Mouse (Mus musculus) midbrain, embryonic 11.5 days (tissue): ENCODE data around the gene Tyw1. TPM values are rescaled to one million over a fixed set of nuclear protein-coding genes. Genes with fewer than 3 reads are reported as not detected.
A peak's percentile ranks its signal among the peaks of the same experiment; 100 is the strongest.

Experiments used
- ATAC-seq: fragments of 200-750 bp; cut with Nextera tagmentation; 2 replicates; pipeline ENCODE4 v1.8.0; 2017; ENCODE audit warnings: moderate TSS enrichment, moderate library complexity; ENCODE audit not compliant: low FRiP score
- DNase-seq: peaks from one replicate; pipeline ENCODE4 v3.0.0; 2015; ENCODE audit warnings: low spot score; ENCODE audit errors: missing footprints
- H3K27ac ChIP-seq: fragments of 300-500 bp; sonication (generic); 2 replicates; pipeline ENCODE4 v1.5.1; 2014; ENCODE audit warnings: low read depth, low read length
- H3K27me3 ChIP-seq: fragments of 300-500 bp; sonication (generic); 2 replicates; pipeline ENCODE4 v1.6.1; 2014; ENCODE audit warnings: mild to moderate bottlenecking, low read length, moderate library complexity, mixed read lengths; ENCODE audit not compliant: control insufficient read depth, insufficient read depth
- H3K36me3 ChIP-seq: fragments of 300-500 bp; sonication (generic); 2 replicates; pipeline ENCODE4 v1.6.1; 2014; ENCODE audit warnings: mild to moderate bottlenecking, low read length, moderate library complexity, mixed read lengths; ENCODE audit not compliant: control insufficient read depth, insufficient read depth
- H3K4me1 ChIP-seq: fragments of 300-500 bp; sonication (generic); 2 replicates; pipeline ENCODE4 v1.6.1; 2014; ENCODE audit warnings: low read length; ENCODE audit not compliant: control insufficient read depth, insufficient read depth
- H3K4me2 ChIP-seq: fragments of 300-500 bp; sonication (generic); 2 replicates; pipeline ENCODE4 v1.6.1; 2014; ENCODE audit warnings: mild to moderate bottlenecking, moderate library complexity
- H3K4me3 ChIP-seq: fragments of 300-500 bp; sonication (generic); 2 replicates; pipeline ENCODE4 v1.5.1; 2014; ENCODE audit warnings: low read depth, low read length
- H3K9ac ChIP-seq: fragments of 300-500 bp; sonication (generic); 2 replicates; pipeline ENCODE4 v1.6.1; 2014; ENCODE audit warnings: low read length
- H3K9me3 ChIP-seq: fragments of 300-500 bp; sonication (generic); 2 replicates; pipeline ENCODE4 v1.6.1; 2016; ENCODE audit warnings: low read length; ENCODE audit not compliant: control insufficient read depth
- WGBS: fragments of 180-500 bp; shearing (Covaris S2); extraction: QIAGEN DNeasy Blood & Tissue Kit; methylation state at CpG from one replicate; pipeline ENCODE4 v1.1.7; 2014; 5-methylcytosine and 5-hydroxymethylcytosine counted together
- polyA plus RNA-seq: library from polyadenylated mRNA; unstranded; fragments of >200 nt; fragmentation: Nextera tagmentation; extraction: Ambion mirVana; gene quantifications from 2 replicates; pipeline ENCODE4 v1.2.1, GENCODE M21; 2014

The Tyw1 gene
- polyA plus RNA-seq, 1 experiment from 2014 or later = 32.1 TPM

DNA sequence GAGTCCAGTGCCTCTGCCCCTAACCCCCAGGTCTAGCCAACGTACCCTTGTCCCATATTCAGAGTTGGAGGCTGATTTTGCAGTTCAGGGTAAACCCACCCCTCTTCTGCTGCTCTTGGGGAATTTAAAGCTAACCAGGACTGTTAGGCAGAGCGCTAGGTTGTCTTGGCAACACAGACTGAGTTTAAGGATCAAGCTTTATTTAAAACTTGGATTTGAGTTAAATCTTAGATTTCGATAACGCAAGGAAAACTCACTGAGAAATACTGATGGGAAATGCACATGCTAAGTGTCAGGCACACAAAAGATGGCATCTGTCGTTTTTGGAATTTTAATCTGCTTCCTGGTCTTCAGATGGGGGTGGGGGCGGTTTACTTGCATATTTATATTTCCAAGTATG, 39.2 kb downstream of the Tyw1 start:
- no peak overlapping the region for H3K9ac ChIP-seq
- DNase-seq = no peak
- H3K4me3 ChIP-seq = no peak overlapping the region
- no peaks in the 10 kb centered on the region for H3K4me1 ChIP-seq
- no peaks in the 10 kb centered on the region for H3K9me3 ChIP-seq
- no peaks in the 10 kb centered on the region for H3K27me3 ChIP-seq
- WGBS = 89% methylated on average over 6 of the region's 6 CpGs
- no peak overlapping the region for H3K4me2 ChIP-seq
- ATAC-seq = no peak
- H3K27ac ChIP-seq = no peak overlapping the region
- H3K36me3 ChIP-seq = peaks cover 10% of the 10 kb centered on the region

DNA sequence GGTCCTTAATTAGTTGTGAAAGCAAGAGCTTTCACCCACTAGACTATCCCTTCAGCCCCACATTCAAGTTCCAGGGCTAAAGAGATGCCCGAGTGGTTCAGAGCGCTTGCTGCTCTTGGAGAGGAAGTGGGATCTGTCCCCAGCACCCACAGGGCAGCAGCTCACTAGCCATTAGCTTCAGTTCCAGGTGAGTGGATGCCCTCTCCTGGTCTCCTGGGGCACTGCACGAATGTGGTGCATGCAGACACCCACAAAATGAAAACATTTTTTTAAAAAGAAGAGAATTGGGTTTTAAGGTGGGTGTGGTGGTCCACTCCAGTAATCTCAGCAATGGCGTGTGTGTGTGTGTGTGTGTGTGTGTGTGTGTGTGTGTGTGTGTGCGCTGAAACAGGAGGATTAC, 40.7 kb downstream of the Tyw1 start:
- peak; percentile 28 for DNase-seq
- H3K4me1 ChIP-seq = no peaks in the 10 kb centered on the region
- H3K4me3 ChIP-seq = no peak overlapping the region
- H3K9ac ChIP-seq = no peak overlapping the region
- no peaks in the 10 kb centered on the region for H3K9me3 ChIP-seq
- H3K27me3 ChIP-seq = no peaks in the 10 kb centered on the region
- peaks cover 10% of the 10 kb centered on the region for H3K36me3 ChIP-seq
- H3K4me2 ChIP-seq = no peak overlapping the region
- no peak overlapping the region for H3K27ac ChIP-seq
- 83% methylated on average over 5 of the region's 5 CpGs for WGBS
- no peak for ATAC-seq

DNA sequence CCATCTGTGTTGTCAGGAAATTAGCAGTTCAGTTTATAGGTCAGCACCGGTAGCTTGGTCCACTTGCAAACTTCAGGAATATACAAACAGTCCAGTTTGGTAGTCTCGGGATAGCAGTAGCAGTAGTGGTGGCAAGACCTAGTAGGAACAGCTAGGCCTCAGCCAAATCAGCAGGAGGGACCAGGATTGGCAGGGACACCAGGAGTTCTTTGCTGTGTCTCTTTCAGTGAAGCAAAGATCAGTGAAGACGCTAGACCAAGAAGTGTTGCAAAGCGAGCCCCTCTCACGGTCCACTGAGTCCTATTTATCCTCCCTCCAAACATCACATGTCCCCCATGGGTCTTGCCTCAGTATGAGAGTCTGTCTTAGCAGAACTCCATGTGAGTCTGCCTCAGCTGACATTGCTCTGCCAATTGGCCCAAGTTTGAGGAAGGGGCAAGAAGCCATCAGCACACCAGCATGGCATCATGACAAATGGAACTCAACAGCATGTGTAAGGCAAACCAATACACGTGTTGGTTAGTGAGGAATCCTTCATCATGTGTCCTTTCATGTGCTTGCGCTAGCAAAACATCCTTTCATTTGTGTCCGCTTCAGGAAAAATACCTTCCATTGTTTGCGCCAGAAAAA, 43.5 kb downstream of the Tyw1 start:
- Histone ChIP-seq H3K9ac (no peak overlapping the region), H3K4me2 (no peak overlapping the region), H3K4me1 (no peaks in the 10 kb centered on the region), H3K9me3 (no peaks in the 10 kb centered on the region), H3K36me3 (peaks cover 10% of the 10 kb centered on the region), H3K4me3 (no peak overlapping the region), H3K27me3 (no peaks in the 10 kb centered on the region), H3K27ac (no peak overlapping the region)
- DNase-seq (no peak), ATAC-seq (no peak)
- 94% methylated on average over 9 of the region's 9 CpGs for WGBS

GRCm38 (mm10) chr5:130299526-130299925, 44.1 kb downstream of the Tyw1 start:
- WGBS = 92% methylated on average over 8 of the region's 8 CpGs

GRCm38 (mm10) chr5:130303611-130304010, 48.2 kb downstream of the Tyw1 start:
- Histone ChIP-seq H3K4me1 (no peaks in the 10 kb centered on the region), H3K36me3 (peaks cover 9% of the 10 kb centered on the region), H3K4me3 (no peak overlapping the region), H3K27me3 (no peaks in the 10 kb centered on the region), H3K27ac (no peak overlapping the region), H3K9me3 (no peaks in the 10 kb centered on the region), H3K9ac (no peak overlapping the region), H3K4me2 (no peak overlapping the region)
- DNase-seq (no peak), ATAC-seq (no peak)
- 95% methylated on average over 6 of the region's 6 CpGs for WGBS

More at GRCm38 (mm10) chr5:130299526-130299925, 44.1 kb downstream of the Tyw1 start:
- Histone ChIP-seq H3K4me1 (no peaks in the 10 kb centered on the region), H3K36me3 (peaks cover 10% of the 10 kb centered on the region), H3K4me3 (no peak overlapping the region), H3K4me2 (no peak overlapping the region), H3K9me3 (no peaks in the 10 kb centered on the region), H3K9ac (no peak overlapping the region), H3K27ac (no peak overlapping the region), H3K27me3 (no peaks in the 10 kb centered on the region)
- DNase-seq (no peak), ATAC-seq (no peak)

DNA sequence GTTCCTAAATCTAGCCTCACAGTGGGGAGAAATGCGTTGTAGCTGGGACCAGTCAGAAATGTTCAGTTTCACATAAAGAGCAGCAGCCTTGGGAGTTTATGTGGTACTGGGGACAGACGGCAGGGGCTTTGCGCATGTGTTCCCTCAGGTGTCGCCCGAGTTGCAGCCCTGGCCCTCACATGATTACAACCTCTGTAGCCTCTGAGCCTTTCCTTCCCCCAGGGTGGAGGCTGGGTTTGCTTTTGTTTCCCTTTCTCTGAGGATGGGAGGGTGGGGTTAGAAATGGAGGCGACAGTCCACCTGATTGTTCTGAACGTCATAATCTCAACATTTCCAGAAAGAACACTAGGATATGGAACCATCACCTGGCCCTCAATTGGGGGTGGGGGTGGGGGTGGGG, 52.5 kb downstream of the Tyw1 start:
- Histone ChIP-seq H3K36me3 (peaks cover 6% of the 10 kb centered on the region), H3K9me3 (no peaks in the 10 kb centered on the region), H3K4me2 (no peak overlapping the region), H3K27me3 (no peaks in the 10 kb centered on the region), H3K4me3 (no peak overlapping the region), H3K4me1 (no peaks in the 10 kb centered on the region), H3K27ac (no peak overlapping the region), H3K9ac (no peak overlapping the region)
- ATAC-seq (no peak), DNase-seq (no peak)
- 84% methylated on average over 7 of the region's 7 CpGs for WGBS

- 95% methylated on average over 4 of the region's 4 CpGs for WGBS
- no peak overlapping the region for H3K9ac ChIP-seq
- H3K9me3 ChIP-seq = no peaks in the 10 kb centered on the region
- H3K36me3 ChIP-seq = peaks cover 5% of the 10 kb centered on the region
- H3K27ac ChIP-seq = no peak overlapping the region
- H3K4me3 ChIP-seq = no peak overlapping the region
- no peak overlapping the region for H3K4me2 ChIP-seq
- ATAC-seq (no peak), DNase-seq (no peak)
- no peaks in the 10 kb centered on the region for H3K4me1 ChIP-seq
- no peaks in the 10 kb centered on the region for H3K27me3 ChIP-seq
These were observed 54.7 kb downstream of the Tyw1 start for GRCm38 (mm10) chr5:130310077-130310476.

- Histone ChIP-seq H3K9me3 (no peaks in the 10 kb centered on the region), H3K9ac (no peak overlapping the region), H3K27me3 (no peaks in the 10 kb centered on the region), H3K36me3 (peaks cover 3% of the 10 kb centered on the region), H3K4me3 (no peak overlapping the region), H3K27ac (no peak overlapping the region), H3K4me2 (no peak overlapping the region), H3K4me1 (no peaks in the 10 kb centered on the region)
- WGBS = 92% methylated on average over 7 of the region's 7 CpGs
- no peak for DNase-seq
- ATAC-seq = no peak
These were observed 55.4 kb downstream of the Tyw1 start for GRCm38 (mm10) chr5:130310827-130311226.

- H3K9ac ChIP-seq = no peak overlapping the region
- H3K4me3 ChIP-seq = no peak overlapping the region
- H3K9me3 ChIP-seq = no peaks in the 10 kb centered on the region
- ATAC-seq (no peak), DNase-seq (no peak)
- no peaks in the 10 kb centered on the region for H3K27me3 ChIP-seq
- H3K4me1 ChIP-seq = no peaks in the 10 kb centered on the region
- WGBS = 79% methylated on average over 3 of the region's 3 CpGs
- peaks cover 3% of the 10 kb centered on the region for H3K36me3 ChIP-seq
- H3K27ac ChIP-seq = no peak overlapping the region
- H3K4me2 ChIP-seq = no peak overlapping the region
These were observed 58.1 kb downstream of the Tyw1 start for GRCm38 (mm10) chr5:130313488-130313887.
